Mouse (Mus musculus): ENCODE data around the gene Ibtk. TPM values are rescaled to one million over a fixed set of nuclear protein-coding genes. Genes with fewer than 3 reads are reported as not detected.

The Ibtk gene
- 13.8 and 14.3 TPM in 2 replicates for polyA plus RNA-seq (2012)

DNA sequence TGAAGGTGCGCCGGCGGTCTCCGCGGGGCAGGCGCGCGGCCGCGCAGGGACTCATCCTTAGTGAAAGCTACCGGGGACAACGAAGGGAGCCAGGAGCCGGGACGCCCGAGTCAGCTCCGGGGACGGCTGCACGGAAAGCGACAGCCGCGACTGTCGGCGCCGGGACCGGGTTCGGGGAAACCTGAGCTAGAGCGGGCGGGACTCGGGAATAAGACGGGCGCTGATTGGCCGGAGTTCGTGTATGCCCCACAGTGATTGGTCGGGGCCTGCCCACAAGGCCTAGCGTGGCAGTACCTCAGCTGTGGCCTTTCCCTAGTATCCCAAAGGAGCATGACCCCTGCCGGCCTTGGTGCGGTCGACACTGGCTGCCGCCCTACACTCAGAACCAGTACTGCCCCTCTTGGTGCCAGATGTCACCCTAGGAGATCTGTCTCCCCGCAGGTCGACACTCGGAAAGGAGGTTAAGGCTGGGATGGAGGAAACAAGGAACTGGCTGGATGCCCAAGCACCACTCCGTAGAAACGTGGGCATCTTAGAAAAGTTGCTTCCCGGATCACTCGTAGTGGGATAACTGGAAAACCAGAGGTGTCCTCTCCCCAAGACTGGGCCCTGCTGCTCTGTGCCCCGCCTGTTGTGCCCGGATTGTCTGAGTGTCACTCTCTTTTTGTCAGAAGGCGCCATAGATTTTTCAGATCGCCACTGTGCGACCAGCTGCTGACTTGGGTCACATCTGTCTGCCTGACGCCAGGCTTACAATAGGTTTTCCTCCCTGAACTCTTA lies at the start of gene Ibtk:
Ibtk (minus strand) TSS at position 193 of the 780 bp plus-strand sequence.

Other genes starting within 250 kb of the Ibtk start
- 0.31 and 0.40 TPM in 2 replicates for gene Tpbg, start 93.0 kb upstream of the Ibtk start, polyA plus RNA-seq (2012)